Mouse (Mus musculus): ENCODE data around the gene BC034090.

BC034090 gene

GRCm38 (mm10) chr1:155245516-155245915 lies 1.3 kb upstream of the BC034090 start:
- in situ Hi-C loops (cut with MboI; ENCODE audit: unreplicated experiment in 2 of 2), result loop anchor here (25.0 kb wide), 1 partner anchor 958 kb away; no protein-coding TSS in a partner anchor

- in situ Hi-C loops (cut with MboI; ENCODE audit: unreplicated experiment in 2 of 2), result loop anchor here (25.0 kb wide), 1 partner anchor 957 kb away; no protein-coding TSS in a partner anchor
These were observed 547 bp upstream of the BC034090 start for GRCm38 (mm10) chr1:155244771-155245211.

GRCm38 (mm10) chr1:155242488-155242745 lies 1.8 kb downstream of the BC034090 start:
- in situ Hi-C loops (cut with MboI; ENCODE audit: unreplicated experiment in 2 of 2), result loop anchor here (25.0 kb wide), 1 partner anchor 955 kb away; no protein-coding TSS in a partner anchor

GRCm38 (mm10) chr1:155241701-155242487 lies 2.4 kb downstream of the BC034090 start:
- in situ Hi-C loops (cut with MboI; ENCODE audit: unreplicated experiment in 2 of 2), result loop anchor here (25.0 kb wide), 1 partner anchor 955 kb away; no protein-coding TSS in a partner anchor

GRCm38 (mm10) chr1:155239962-155240717 lies 4.1 kb downstream of the BC034090 start:
- in situ Hi-C loops (cut with MboI; ENCODE audit: unreplicated experiment in 2 of 2), result loop anchor here (25.0 kb wide), 1 partner anchor 953 kb away; no protein-coding TSS in a partner anchor

GRCm38 (mm10) chr1:155239169-155239568 lies 5.1 kb downstream of the BC034090 start:
- in situ Hi-C loops (cut with MboI; ENCODE audit: unreplicated experiment in 2 of 2), result loop anchor here (25.0 kb wide), 1 partner anchor 952 kb away; no protein-coding TSS in a partner anchor

GRCm38 (mm10) chr1:155238126-155238525 lies 6.1 kb downstream of the BC034090 start:
- in situ Hi-C loops (cut with MboI; ENCODE audit: unreplicated experiment in 2 of 2), result loop anchor here (25.0 kb wide), 1 partner anchor 951 kb away; no protein-coding TSS in a partner anchor

- in situ Hi-C loops (cut with MboI; ENCODE audit: unreplicated experiment in 2 of 2), result loop anchor here (25.0 kb wide), 1 partner anchor 950 kb away; no protein-coding TSS in a partner anchor
These were observed 6.9 kb downstream of the BC034090 start for GRCm38 (mm10) chr1:155237390-155237789.

- in situ Hi-C loops (cut with MboI; ENCODE audit: unreplicated experiment in 2 of 2), result loop anchor here (25.0 kb wide), 1 partner anchor 949 kb away; no protein-coding TSS in a partner anchor
These were observed 7.8 kb downstream of the BC034090 start for GRCm38 (mm10) chr1:155236306-155237024.

GRCm38 (mm10) chr1:155235641-155236040 lies 8.6 kb downstream of the BC034090 start:
- in situ Hi-C loops (cut with MboI; ENCODE audit: unreplicated experiment in 2 of 2), result loop anchor here (25.0 kb wide), 1 partner anchor 948 kb away; no protein-coding TSS in a partner anchor

GRCm38 (mm10) chr1:155233931-155234607 lies 10.2 kb downstream of the BC034090 start:
- in situ Hi-C loops (cut with MboI; ENCODE audit: unreplicated experiment in 2 of 2), result loop anchor here (25.0 kb wide), 1 partner anchor 947 kb away; no protein-coding TSS in a partner anchor

- in situ Hi-C loops (cut with MboI; ENCODE audit: unreplicated experiment in 2 of 2), result loop anchor here (25.0 kb wide), 1 partner anchor 946 kb away; no protein-coding TSS in a partner anchor
These were observed 10.9 kb downstream of the BC034090 start for GRCm38 (mm10) chr1:155233378-155233777.

GRCm38 (mm10) chr1:155232786-155233185 lies 11.5 kb downstream of the BC034090 start:
- in situ Hi-C loops (cut with MboI; ENCODE audit: unreplicated experiment in 2 of 2), result loop anchor here (25.0 kb wide), 1 partner anchor 945 kb away; no protein-coding TSS in a partner anchor

GRCm38 (mm10) chr1:155232385-155232784 lies 11.9 kb downstream of the BC034090 start:
- in situ Hi-C loops (cut with MboI; ENCODE audit: unreplicated experiment in 2 of 2), result loop anchor here (25.0 kb wide), 1 partner anchor 945 kb away; no protein-coding TSS in a partner anchor

GRCm38 (mm10) chr1:155229464-155230411 lies 14.5 kb downstream of the BC034090 start:
- in situ Hi-C loops (cut with MboI; ENCODE audit: unreplicated experiment in 2 of 2), result loop anchor here (5.0 to 25.0 kb wide), 6 partner anchors 53 to 942 kb away; partner anchors contain the start of gene Cacna1e (in 1 of the 2)

GRCm38 (mm10) chr1:155223849-155224554 lies 20.2 kb downstream of the BC034090 start:
- in situ Hi-C loops (cut with MboI; ENCODE audit: unreplicated experiment in 2 of 2), result loop anchor here (5.0 to 25.0 kb wide), 6 partner anchors 58 to 612 kb away; partner anchors contain the start of gene Cacna1e (in 1 of the 2)

- in situ Hi-C loops (cut with MboI; ENCODE audit: unreplicated experiment in 2 of 2), result loop anchor here (5.0 to 25.0 kb wide), 6 partner anchors 59 to 611 kb away; partner anchors contain the start of gene Cacna1e (in 1 of the 2)
These were observed 21.2 kb downstream of the BC034090 start for GRCm38 (mm10) chr1:155223036-155223435.

All from v-Abl transformed pro-B cells (cell line).